Mouse (Mus musculus) hindlimb bud, embryonic 11.5 days (tissue): ENCODE measurements at regions not wholly inside any gene's neighbourhood (a gene's known extent, or its start where the extent isn't known, plus 50 kb on each side); places are given as distances from the start of the nearest gene placed in this dataset.

Experiments used
- DNase-seq: peaks from one replicate; pipeline ENCODE4 v3.0.0-alpha.2; 2012; ENCODE audit warnings: low read depth, low spot score; ENCODE audit errors: extremely low spot score

GRCm38 (mm10) chr14:48942882-48943281 is 123.0 kb upstream of the Ap5m1 start:
- no peak for DNase-seq

- no peak for DNase-seq
Measured at GRCm38 (mm10) chr14:48930886-48931285, 135.0 kb upstream of the Ap5m1 start.

GRCm38 (mm10) chr14:48925870-48926269 is 140.0 kb upstream of the Ap5m1 start:
- DNase-seq: no peak

DNA sequence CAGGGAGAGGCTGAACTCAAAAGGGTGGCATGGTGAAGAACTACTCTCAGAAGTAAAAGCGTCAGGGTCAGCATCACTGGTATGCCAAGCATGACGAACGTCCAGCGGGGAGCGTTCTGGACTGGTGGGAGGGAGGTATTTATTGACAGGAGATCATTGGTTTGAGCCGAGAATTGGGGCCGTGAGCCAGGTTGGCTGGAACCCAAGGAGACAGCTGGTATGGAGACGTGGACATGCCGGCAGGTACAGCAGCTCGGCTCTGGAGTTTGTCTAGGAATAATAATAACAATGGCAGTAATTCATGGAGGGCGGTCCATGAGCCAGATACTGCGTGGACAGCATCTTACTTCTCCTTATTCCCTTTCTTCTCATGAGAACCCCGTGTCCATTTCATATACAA is 156.5 kb upstream of the Ap5m1 start:
- no peak for DNase-seq

DNA sequence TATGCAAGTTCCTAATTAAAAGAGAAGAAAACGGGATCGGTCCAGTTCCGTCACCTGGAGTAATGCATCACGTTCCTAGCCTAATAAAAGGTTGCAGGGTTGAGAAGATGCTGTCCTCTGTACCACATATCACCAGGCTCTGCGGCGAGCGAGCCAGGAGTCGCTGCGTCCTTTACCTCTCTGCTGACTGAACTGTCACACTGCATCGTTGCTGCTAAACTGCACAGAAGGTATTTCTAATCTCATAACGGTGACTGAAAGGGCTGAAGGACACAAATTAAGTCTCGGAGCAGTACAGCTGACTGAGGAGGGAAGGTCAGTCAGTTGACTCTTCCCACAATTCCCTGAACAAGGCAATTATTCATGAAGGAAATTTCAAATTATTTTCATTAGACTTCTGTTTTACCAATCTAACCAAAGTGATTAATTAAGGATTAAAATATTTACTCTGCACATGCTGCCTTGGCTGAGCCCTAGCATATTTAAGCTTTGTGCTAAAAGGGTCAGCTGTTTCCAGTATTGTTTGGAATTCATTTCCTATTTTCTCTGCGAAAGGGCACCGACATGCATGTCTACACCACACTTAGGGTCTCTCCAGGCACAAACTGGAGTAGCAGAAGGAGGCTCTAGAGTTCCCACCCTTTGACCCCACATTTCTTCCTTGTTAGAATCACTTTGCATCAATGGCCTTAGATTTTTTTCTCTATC is 157.8 kb upstream of the Ap5m1 start:
- no peak for DNase-seq

DNA sequence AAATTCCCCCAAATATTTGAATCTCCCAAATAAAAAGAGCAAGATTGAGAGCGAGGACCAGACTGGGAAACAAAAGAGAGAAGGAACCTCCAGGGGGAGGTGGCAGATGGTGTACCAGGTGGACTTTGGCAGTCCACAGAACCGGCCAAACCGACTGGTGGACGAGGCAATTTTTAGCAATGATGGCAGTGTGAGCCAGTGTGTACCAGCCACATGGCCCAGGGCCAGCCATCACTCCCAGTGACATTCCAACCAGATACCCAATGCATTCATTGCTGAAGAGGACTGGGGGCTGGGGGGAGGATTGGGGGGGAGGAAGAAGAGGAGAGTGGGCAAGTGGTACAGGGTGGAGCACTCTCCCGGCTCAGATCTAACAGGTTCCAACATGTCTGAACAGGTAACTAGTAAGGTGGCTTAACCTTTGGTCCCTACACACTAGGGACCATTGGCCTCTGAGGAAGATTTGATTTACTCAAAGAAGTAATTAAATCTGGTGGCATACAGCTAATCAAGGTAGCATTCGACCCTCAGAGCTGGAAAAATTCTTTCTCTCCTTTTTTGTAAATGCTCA is 158.4 kb upstream of the Ap5m1 start:
- DNase-seq: no peak

DNA sequence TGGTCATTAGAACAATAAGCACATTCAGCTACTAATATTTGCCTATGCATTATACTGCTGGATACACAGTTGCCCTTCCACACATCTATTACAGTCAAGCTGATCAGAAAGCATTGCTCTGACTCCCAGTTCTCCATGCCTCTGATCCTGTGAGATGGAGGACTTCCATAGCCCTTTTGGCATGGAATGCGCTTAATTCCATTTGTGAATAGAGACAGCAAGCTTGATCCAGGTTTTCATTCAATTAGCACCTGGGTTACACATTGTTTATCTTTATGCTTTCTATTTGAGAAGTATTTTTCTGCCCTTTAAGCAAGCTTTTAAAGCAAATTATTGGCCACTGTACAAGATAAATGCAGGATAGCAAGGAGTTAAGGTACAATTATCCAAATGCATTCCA is 158.9 kb upstream of the Ap5m1 start:
- DNase-seq: no peak

GRCm38 (mm10) chr14:48904576-48904975 is 161.3 kb upstream of the Ap5m1 start:
- DNase-seq: no peak

DNA sequence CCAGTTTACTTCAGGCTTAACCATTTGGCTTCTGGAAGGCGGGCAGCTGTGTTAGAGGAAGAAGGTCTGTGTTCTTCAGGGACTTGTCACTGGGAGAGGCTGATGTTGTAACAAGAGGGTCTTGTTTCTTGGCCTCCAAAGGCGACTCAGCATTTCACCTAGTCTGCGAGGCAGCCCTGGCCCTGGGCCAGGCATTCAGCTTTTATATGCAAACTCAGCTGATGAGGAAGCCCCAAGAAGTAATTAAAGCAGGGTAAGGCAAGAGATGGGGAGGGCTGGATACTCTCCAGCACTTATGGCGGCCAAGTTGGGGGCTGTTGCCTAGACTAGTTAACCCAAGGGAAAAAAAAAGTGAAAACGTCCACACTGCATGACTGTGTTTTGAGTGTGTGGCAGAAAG is 162.4 kb upstream of the Ap5m1 start:
- DNase-seq: no peak

- DNase-seq: no peak
Measured at GRCm38 (mm10) chr14:48900201-48900600, 165.7 kb upstream of the Ap5m1 start.

GRCm38 (mm10) chr14:48897140-48897539 is 168.8 kb upstream of the Ap5m1 start:
- no peak for DNase-seq

DNA sequence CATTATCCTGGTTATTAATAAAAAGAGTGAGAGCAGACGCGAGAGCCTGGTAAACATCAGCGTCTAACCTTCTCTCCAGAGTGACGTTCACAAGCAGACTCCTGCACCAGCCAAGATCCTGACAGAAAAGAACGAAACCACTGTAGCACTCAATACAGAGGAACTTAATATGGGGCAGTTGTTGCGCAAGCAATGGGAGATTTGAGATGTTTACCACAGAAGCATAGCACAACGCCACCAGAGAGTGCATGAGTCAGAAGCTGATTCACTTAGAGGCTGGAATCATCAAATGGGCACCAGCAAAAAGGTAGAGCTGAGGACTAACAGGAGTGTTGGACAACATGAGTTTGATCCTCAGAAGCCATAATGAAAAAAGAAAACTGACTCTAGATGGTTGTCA is 169.7 kb upstream of the Ap5m1 start:
- no peak for DNase-seq

- no peak for DNase-seq
Measured at GRCm38 (mm10) chr14:48891216-48891615, 174.7 kb upstream of the Ap5m1 start.

GRCm38 (mm10) chr14:48888954-48889353 is 176.9 kb upstream of the Ap5m1 start:
- no peak for DNase-seq

GRCm38 (mm10) chr14:48880041-48880440 is 185.9 kb upstream of the Ap5m1 start:
- DNase-seq: no peak

DNA sequence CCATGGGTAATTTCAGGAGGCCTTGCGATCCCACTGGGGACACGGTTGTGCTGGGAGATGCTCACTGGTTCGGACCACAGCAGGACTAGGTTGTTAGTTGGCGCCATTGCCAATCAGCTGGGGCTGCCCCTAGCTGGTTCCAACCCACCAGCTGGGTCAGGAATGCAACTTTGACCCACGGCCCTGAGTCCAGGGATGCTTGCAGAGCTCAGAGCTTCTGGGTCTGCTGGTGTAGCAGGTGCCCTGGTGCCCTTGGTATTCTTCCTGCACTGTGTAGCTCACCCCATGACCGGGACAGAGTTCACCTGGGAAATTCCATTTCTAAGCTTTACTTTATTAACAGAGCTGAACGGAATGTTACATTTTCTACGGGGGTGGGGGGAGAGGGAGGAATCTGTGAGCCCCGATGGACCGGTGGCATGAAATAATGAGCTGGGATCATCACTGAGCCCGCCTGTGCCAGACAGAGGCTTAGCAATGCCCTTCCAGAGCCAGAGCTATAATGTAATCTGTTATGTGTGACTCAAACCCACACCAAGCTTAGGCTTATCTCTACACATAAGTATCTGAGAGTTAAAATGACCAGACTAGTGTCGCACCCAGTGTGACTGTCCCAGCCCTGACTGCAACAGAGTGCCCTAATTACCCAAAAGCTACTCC is 187.8 kb upstream of the Ap5m1 start:
- no peak for DNase-seq

DNA sequence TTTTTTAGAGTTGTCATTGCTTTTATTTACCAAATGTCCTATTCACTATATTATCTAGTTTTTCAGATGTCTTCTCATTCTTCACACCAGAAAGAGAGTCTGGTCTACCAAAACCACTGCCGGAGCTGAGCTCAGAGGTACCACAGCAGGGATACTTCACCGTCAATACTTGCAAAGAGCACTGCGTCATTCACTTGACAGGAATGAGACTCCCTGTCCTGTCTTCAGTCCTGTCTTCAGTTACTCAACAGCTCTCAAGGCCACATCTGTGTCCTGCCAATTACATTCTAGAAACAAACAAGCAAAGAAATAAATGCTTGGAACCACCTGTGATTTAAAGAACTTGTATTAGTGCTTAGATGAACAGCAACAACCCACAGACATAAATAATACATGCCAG is 194.6 kb upstream of the Ap5m1 start:
- no peak for DNase-seq

DNA sequence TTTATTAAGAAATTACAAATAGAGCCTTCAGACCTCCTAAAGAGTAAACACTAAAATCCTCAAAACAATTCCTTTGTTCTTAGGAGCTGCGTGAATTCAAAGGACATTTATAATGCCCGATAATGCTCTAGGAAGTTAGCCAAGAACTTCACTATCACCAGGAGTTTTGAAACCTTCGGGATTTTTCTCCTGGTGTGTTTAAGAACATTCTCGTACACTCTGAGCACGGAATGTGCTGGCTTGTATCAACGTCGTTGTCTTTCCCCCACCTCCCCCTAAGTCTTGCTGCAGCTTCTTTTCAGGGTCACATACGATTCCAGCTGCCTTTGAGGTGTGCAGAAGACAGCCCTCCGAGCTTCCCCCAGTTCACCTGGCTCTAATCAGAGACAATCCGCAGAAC is 195.9 kb upstream of the Ap5m1 start:
- no peak for DNase-seq

GRCm38 (mm10) chr14:48855453-48855852 is 181.8 kb upstream of the Otx2 start:
- no peak for DNase-seq

DNA sequence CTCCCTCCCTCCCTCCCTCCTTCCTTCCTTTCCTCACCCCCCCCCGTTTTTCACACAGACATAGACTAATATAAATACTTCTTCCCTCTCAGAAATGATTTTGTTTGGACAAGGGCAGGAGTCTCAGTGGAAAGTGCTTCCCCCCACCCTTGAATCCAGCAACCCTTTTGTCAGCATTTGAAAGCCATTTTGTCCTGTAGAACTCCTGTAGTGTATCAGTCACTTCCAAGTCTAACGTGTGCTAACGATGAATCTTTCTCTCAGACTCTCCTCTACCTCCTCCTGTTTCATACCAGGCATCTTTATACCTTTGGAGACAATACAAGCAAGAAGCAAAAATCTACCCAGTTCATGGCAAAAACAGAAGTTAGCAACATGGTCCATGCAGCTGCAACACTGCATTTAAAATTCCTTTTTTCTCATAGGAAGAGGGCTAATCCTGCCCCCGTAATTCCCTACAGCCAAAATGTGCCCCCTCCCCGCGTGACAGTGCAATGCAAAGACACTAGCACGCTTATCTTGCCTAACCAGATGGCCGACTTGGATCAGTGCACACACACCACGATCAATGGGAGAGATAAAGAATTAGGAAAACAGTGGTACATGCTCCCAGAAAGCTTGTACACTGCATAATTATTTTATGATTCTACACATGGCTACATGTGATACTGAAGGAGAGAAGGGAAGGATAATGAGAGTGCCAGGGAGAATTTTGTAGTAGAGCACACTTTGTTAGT is 180.7 kb upstream of the Otx2 start:
- DNase-seq: no peak

DNA sequence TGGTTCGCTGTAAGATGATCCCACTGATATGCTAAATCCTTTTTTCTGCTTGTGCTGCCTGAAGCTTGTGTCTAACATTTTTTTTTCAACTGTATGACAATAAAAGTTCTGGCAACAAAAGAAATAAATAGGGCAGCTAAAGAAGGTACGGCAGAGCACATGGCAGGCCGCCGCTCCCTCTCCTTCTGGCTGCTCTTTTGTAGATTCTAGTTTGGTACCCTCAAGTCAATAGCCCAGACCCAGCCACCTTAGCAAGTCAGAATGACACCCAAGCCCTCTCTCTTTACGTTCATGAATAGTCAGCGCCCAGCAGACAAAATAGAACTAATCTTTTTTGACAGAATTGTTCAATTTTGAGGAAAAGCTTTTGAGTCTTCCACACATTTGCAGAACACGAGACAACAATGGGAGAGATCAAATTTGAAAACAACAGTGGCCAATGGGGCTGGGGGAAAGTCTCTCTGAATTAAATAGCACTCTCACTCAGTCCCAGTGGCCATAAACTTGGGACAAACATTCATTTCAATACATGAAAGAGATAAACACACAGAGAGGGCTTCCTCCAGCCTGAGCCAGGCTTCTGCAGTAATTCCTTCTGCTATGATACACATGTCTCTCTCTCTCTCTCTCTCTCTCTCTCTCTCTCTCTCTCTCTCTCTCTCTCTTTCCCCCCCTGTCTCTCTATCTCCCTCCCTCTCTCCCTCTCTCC is 180.0 kb upstream of the Otx2 start:
- DNase-seq: no peak
